Mouse (Mus musculus): ENCODE data around the gene Adamts15. TPM values are rescaled to one million over a fixed set of nuclear protein-coding genes. Genes with fewer than 3 reads are reported as not detected.

Adamts15 gene
- polyA plus RNA-seq, 1 experiment from 2014 or later: 16.6 TPM

GRCm38 (mm10) chr9:30921261-30922103, 770 bp downstream of the Adamts15 start:
- Histone ChIP-seq H3K27ac (peak overlapping the region; percentile 64; the same call in 1 of the 2 replicates), H3K4me1 (replicated peaks) (peaks cover 26% of the 10 kb centered on the region), H3K4me2 (peak overlapping the region; percentile 91), H3K4me3 (replicated peaks) (peak overlapping the region; percentile 62), H3K9ac (replicated peaks) (peak overlapping the region; percentile 66), H3K36me3 (no peaks in the 10 kb centered on the region), H3K9me3 (no peaks in the 10 kb centered on the region), H3K27me3 (peaks cover 32% of the 10 kb centered on the region)
- 5% methylated on average over 56 of the region's 56 CpGs for WGBS
- 0 out of 2 replicates have a peak, but pooled peaks have one; percentile 20 for ATAC-seq (ENCODE audit: insufficient number of reproducible peaks, insufficient read depth, low FRiP score, low TSS enrichment, low read depth)

GRCm38 (mm10) chr9:30920736-30921135, 1.5 kb downstream of the Adamts15 start:
- Histone ChIP-seq H3K4me1 (replicated peaks) (peaks cover 26% of the 10 kb centered on the region), H3K36me3 (no peaks in the 10 kb centered on the region), H3K4me2 (peak overlapping the region; percentile 91), H3K4me3 (replicated peaks) (peak overlapping the region; percentile 62), H3K27me3 (peaks cover 32% of the 10 kb centered on the region), H3K27ac (no peak overlapping the region), H3K9ac (replicated peaks) (no peak overlapping the region), H3K9me3 (no peaks in the 10 kb centered on the region)
- no peak for ATAC-seq (ENCODE audit: insufficient number of reproducible peaks, insufficient read depth, low FRiP score, low TSS enrichment, low read depth)
- 15% methylated on average over 6 of the region's 6 CpGs for WGBS

- Histone ChIP-seq H3K36me3 (no peaks in the 10 kb centered on the region), H3K4me2 (peak overlapping the region; percentile 91), H3K9ac (replicated peaks) (no peak overlapping the region), H3K4me3 (replicated peaks) (peak overlapping the region; percentile 62), H3K9me3 (no peaks in the 10 kb centered on the region), H3K27me3 (peaks cover 33% of the 10 kb centered on the region), H3K27ac (peak overlapping the region; percentile 41; the same call in 1 of the 2 replicates), H3K4me1 (replicated peaks) (peaks cover 30% of the 10 kb centered on the region)
- no peak for ATAC-seq (ENCODE audit: insufficient number of reproducible peaks, insufficient read depth, low FRiP score, low TSS enrichment, low read depth)
- 80% methylated on average over 9 of the region's 9 CpGs for WGBS
Observed at GRCm38 (mm10) chr9:30919686-30920085, 2.6 kb downstream of the Adamts15 start.

GRCm38 (mm10) chr9:30918466-30919356, 3.5 kb downstream of the Adamts15 start:
- Histone ChIP-seq H3K36me3 (no peaks in the 10 kb centered on the region), H3K4me2 (peak overlapping the region; percentile 91), H3K4me1 (replicated peaks) (peaks cover 33% of the 10 kb centered on the region), H3K27me3 (peaks cover 34% of the 10 kb centered on the region), H3K9me3 (no peaks in the 10 kb centered on the region), H3K9ac (replicated peaks) (no peak overlapping the region), H3K27ac (peak overlapping the region; percentile 41; the same call in 1 of the 2 replicates), H3K4me3 (replicated peaks) (peak overlapping the region; percentile 62)
- 50% methylated on average over 12 of the region's 12 CpGs for WGBS
- no peak for ATAC-seq (ENCODE audit: insufficient number of reproducible peaks, insufficient read depth, low FRiP score, low TSS enrichment, low read depth)

- Histone ChIP-seq H3K4me2 (no peak overlapping the region; the same call in 1 of the 2 replicates), H3K4me3 (replicated peaks) (no peak overlapping the region), H3K27ac (no peak overlapping the region), H3K9ac (replicated peaks) (no peak overlapping the region), H3K4me1 (replicated peaks) (peaks cover 25% of the 10 kb centered on the region), H3K9me3 (no peaks in the 10 kb centered on the region), H3K27me3 (peaks cover 14% of the 10 kb centered on the region), H3K36me3 (peaks cover 3% of the 10 kb centered on the region; the same call in 1 of the 2 replicates)
- ATAC-seq (ENCODE audit: insufficient number of reproducible peaks, insufficient read depth, low FRiP score, low TSS enrichment, low read depth): no peak
- WGBS: 85% methylated on average over 6 of the region's 6 CpGs
Observed at GRCm38 (mm10) chr9:30916266-30916968, 5.8 kb downstream of the Adamts15 start.

- Histone ChIP-seq H3K4me2 (no peak overlapping the region), H3K4me3 (replicated peaks) (no peak overlapping the region), H3K27me3 (peaks cover 2% of the 10 kb centered on the region; the same call in 1 of the 2 replicates), H3K4me1 (replicated peaks) (peaks cover 18% of the 10 kb centered on the region), H3K27ac (no peak overlapping the region), H3K9ac (replicated peaks) (no peak overlapping the region), H3K9me3 (no peaks in the 10 kb centered on the region), H3K36me3 (peaks cover 18% of the 10 kb centered on the region)
- 95% methylated on average over 2 of the region's 2 CpGs for WGBS
- ATAC-seq (ENCODE audit: insufficient number of reproducible peaks, insufficient read depth, low FRiP score, low TSS enrichment, low read depth): no peak
Observed at GRCm38 (mm10) chr9:30914241-30914640, 8.0 kb downstream of the Adamts15 start.

- WGBS: 43% methylated on average over 3 of the region's 3 CpGs
- Histone ChIP-seq H3K9me3 (no peaks in the 10 kb centered on the region), H3K4me2 (no peak overlapping the region), H3K36me3 (peaks cover 21% of the 10 kb centered on the region), H3K27me3 (peaks cover 2% of the 10 kb centered on the region; the same call in 1 of the 2 replicates), H3K9ac (replicated peaks) (no peak overlapping the region), H3K27ac (no peak overlapping the region), H3K4me1 (replicated peaks) (peaks cover 10% of the 10 kb centered on the region), H3K4me3 (replicated peaks) (no peak overlapping the region)
- no peak for ATAC-seq (ENCODE audit: insufficient number of reproducible peaks, insufficient read depth, low FRiP score, low TSS enrichment, low read depth)
Observed at GRCm38 (mm10) chr9:30913429-30913828, 8.8 kb downstream of the Adamts15 start.

GRCm38 (mm10) chr9:30912161-30912560, 10.1 kb downstream of the Adamts15 start:
- Histone ChIP-seq H3K27ac (no peak overlapping the region), H3K4me2 (no peak overlapping the region), H3K27me3 (peaks cover 2% of the 10 kb centered on the region; the same call in 1 of the 2 replicates), H3K9ac (replicated peaks) (no peak overlapping the region), H3K4me1 (replicated peaks) (peaks cover 7% of the 10 kb centered on the region; the same call in 1 of the 2 replicates), H3K36me3 (peaks cover 32% of the 10 kb centered on the region), H3K4me3 (replicated peaks) (no peak overlapping the region), H3K9me3 (no peaks in the 10 kb centered on the region)
- no peak for ATAC-seq (ENCODE audit: insufficient number of reproducible peaks, insufficient read depth, low FRiP score, low TSS enrichment, low read depth)
- 74% methylated on average over 3 of the region's 3 CpGs for WGBS

- 89% methylated on average over 5 of the region's 5 CpGs for WGBS
- H3K4me3 ChIP-seq (replicated peaks): no peak overlapping the region
- no peak for ATAC-seq (ENCODE audit: insufficient number of reproducible peaks, insufficient read depth, low FRiP score, low TSS enrichment, low read depth)
- peaks cover 7% of the 10 kb centered on the region; the same call in 1 of the 2 replicates for H3K4me1 ChIP-seq (replicated peaks)
- H3K9ac ChIP-seq (replicated peaks): no peak overlapping the region
- H3K27ac ChIP-seq: no peak overlapping the region
- peaks cover 32% of the 10 kb centered on the region for H3K36me3 ChIP-seq
- no peak overlapping the region for H3K4me2 ChIP-seq
- peaks cover 2% of the 10 kb centered on the region; the same call in 1 of the 2 replicates for H3K27me3 ChIP-seq
- H3K9me3 ChIP-seq: no peaks in the 10 kb centered on the region
Observed at GRCm38 (mm10) chr9:30910491-30910890, 11.8 kb downstream of the Adamts15 start.

- Histone ChIP-seq H3K36me3 (peaks cover 42% of the 10 kb centered on the region), H3K4me2 (no peak overlapping the region), H3K27ac (no peak overlapping the region), H3K27me3 (no peaks in the 10 kb centered on the region), H3K9me3 (no peaks in the 10 kb centered on the region), H3K4me1 (replicated peaks) (no peaks in the 10 kb centered on the region), H3K4me3 (replicated peaks) (no peak overlapping the region), H3K9ac (replicated peaks) (no peak overlapping the region)
- no peak for ATAC-seq (ENCODE audit: insufficient number of reproducible peaks, insufficient read depth, low FRiP score, low TSS enrichment, low read depth)
- 85% methylated on average over 5 of the region's 5 CpGs for WGBS
Observed at GRCm38 (mm10) chr9:30908973-30909372, 13.3 kb downstream of the Adamts15 start.
